ENCODE assay signal across 14 mouse cellular contexts in genomic region chr7:97514786-97515185, GRCm38 (mm10). TPM values are rescaled to one million over a fixed set of nuclear protein-coding genes. Genes with fewer than 3 reads are reported as not detected.
A peak's percentile ranks its signal among the peaks of the same experiment; 100 is the strongest.
DNase-seq lines count a peak whose midpoint lies in the region; ATAC-seq and TF ChIP-seq lines count a peak whose summit lies in the region.
"Had no signal": no experiment of that assay in that cellular context is flagged by ENCODE, and none has a peak within 500 bp of the region (broad histone marks: within the 10 kb centered on the region; RNA-seq: fewer than 3 reads in every experiment).

No protein-coding gene starts in this region.

- H3K4me2 ChIP-seq in heart, embryonic 15.5 days, result no peak overlapping the region
- H3K4me2 ChIP-seq: embryonic facial prominence, embryonic 15.5 days; liver, embryonic 13.5 days; midbrain, embryonic 12.5 days; neural tube, embryonic 15.5 days had no signal

- no peak overlapping the region for H3K4me3 ChIP-seq in layer of hippocampus, adult 2 months
- no peak overlapping the region for H3K4me3 ChIP-seq in heart, embryonic 15.5 days
- H3K4me3 ChIP-seq in embryonic facial prominence, embryonic 10.5 days, result no peak overlapping the region
- H3K4me3 ChIP-seq: embryonic facial prominence, embryonic 15.5 days; gastrocnemius, adult 2 months; liver, embryonic 13.5 days; midbrain, embryonic 12.5 days; neural tube, embryonic 15.5 days had no signal

- peaks cover 13% of the 10 kb centered on the region for H3K4me1 ChIP-seq in heart, embryonic 15.5 days (replicated peaks)
- no peaks in the 10 kb centered on the region for H3K4me1 ChIP-seq in embryonic facial prominence, embryonic 10.5 days
- H3K4me1 ChIP-seq: embryonic facial prominence, embryonic 15.5 days; liver, embryonic 13.5 days; midbrain, embryonic 12.5 days; neural tube, embryonic 15.5 days had no signal

- 55% methylated on average over 1 of the region's 1 CpGs for WGBS in heart, embryonic 15.5 days
- 79% methylated on average over 1 of the region's 1 CpGs for WGBS in embryonic facial prominence, embryonic 10.5 days

- peaks cover 63% of the 10 kb centered on the region for H3K36me3 ChIP-seq in heart, embryonic 15.5 days
- peaks cover 100% of the 10 kb centered on the region for H3K36me3 ChIP-seq in embryonic facial prominence, embryonic 10.5 days (replicated peaks)

- DNase-seq in layer of hippocampus, adult 2 months (ENCODE audit: low spot score in 2 of 2), result no peak
- DNase-seq in layer of hippocampus, adult 9-10 months (ENCODE audit: low spot score), result no peak
- peak; percentile 71 for DNase-seq in cerebellum, adult 9-10 months
- peak; percentile 72 for DNase-seq in lung, postnatal 36 days
- no peak for DNase-seq in gastrocnemius, postnatal 10 days
- no peak for DNase-seq in frontal cortex, postnatal 36 days (ENCODE audit: low spot score in 2 of 2)
- DNase-seq in embryonic facial prominence, embryonic 10.5 days (ENCODE audit: low spot score), result no peak
- DNase-seq: gastrocnemius, adult 2 months; liver, embryonic 13.5 days had no signal

- TF ChIP-seq CTCF in layer of hippocampus, adult 2 months (conservative IDR thresholded peaks at IDR 0.05), result no peak

- peak; percentile 72 for ATAC-seq in heart, embryonic 15.5 days (replicated peaks; ENCODE audit: insufficient number of reproducible peaks, insufficient read depth, low FRiP score, low read depth)

- peak overlapping the region; percentile 61; the same call in 1 of the 2 replicates for H3K27ac ChIP-seq in layer of hippocampus, adult 2 months
- H3K27ac ChIP-seq in heart, embryonic 15.5 days, result peak overlapping the region; percentile 77
- H3K27ac ChIP-seq in embryonic facial prominence, embryonic 10.5 days (replicated peaks), result no peak overlapping the region
- H3K27ac ChIP-seq: embryonic facial prominence, embryonic 15.5 days; gastrocnemius, adult 2 months; liver, embryonic 13.5 days; midbrain, embryonic 12.5 days; neural tube, embryonic 15.5 days had no signal

- no peaks in the 10 kb centered on the region for H3K27me3 ChIP-seq in heart, embryonic 15.5 days
- no peaks in the 10 kb centered on the region for H3K27me3 ChIP-seq in embryonic facial prominence, embryonic 10.5 days (replicated peaks; ENCODE audit: low read depth, poor library complexity, severe bottlenecking)
- H3K27me3 ChIP-seq: CH12.LX; embryonic facial prominence, embryonic 15.5 days; liver, embryonic 13.5 days; midbrain, embryonic 12.5 days; neural tube, embryonic 15.5 days had no signal

- H3K9me3 ChIP-seq in heart, embryonic 15.5 days (replicated peaks), result no peaks in the 10 kb centered on the region
- H3K9me3 ChIP-seq in embryonic facial prominence, embryonic 10.5 days, result no peaks in the 10 kb centered on the region
- H3K9me3 ChIP-seq: embryonic facial prominence, embryonic 15.5 days; liver, embryonic 13.5 days; midbrain, embryonic 12.5 days; neural tube, embryonic 15.5 days had no signal

- H3K9ac ChIP-seq in heart, embryonic 15.5 days, result no peak overlapping the region
- H3K9ac ChIP-seq: embryonic facial prominence, embryonic 15.5 days; liver, embryonic 13.5 days; midbrain, embryonic 12.5 days; neural tube, embryonic 15.5 days had no signal

RNA-seq across cellular contexts. Expression of gene Ints4, which starts 34.0 kb away (rescaled TPM):
- total RNA-seq in layer of hippocampus, adult 2 months (2021), result 10 to 100 TPM; 28.1 to 31.9 TPM
- 27.5 and 33.9 TPM in 2 replicates for polyA plus RNA-seq in heart, embryonic 15.5 days (2015; fragmentation: Nextera tagmentation; extraction: Ambion mirVana)
- total RNA-seq in gastrocnemius, postnatal 10 days (2021), result 10 to 100 TPM; 27.2 to 27.3 TPM
- 67.9 and 68.3 TPM in 2 replicates for polyA plus RNA-seq in embryonic facial prominence, embryonic 10.5 days (2016; fragmentation: Nextera tagmentation; extraction: Ambion mirVana)

Comparison
In these comparisons a context has a peak if more than half of its experiments do, and no peak if none do; other contexts are left out.
1. DNase-seq: peak in cerebellum, adult 9-10 months (single experiment) and lung, postnatal 36 days (single experiment); none in layer of hippocampus, adult 2 months (0 of 2), layer of hippocampus, adult 9-10 months (single experiment), gastrocnemius, postnatal 10 days (single experiment), frontal cortex, postnatal 36 days (0 of 2) and embryonic facial prominence, embryonic 10.5 days (single experiment).